Mouse (Mus musculus) Patski (cell line): Measurements from ENCODE around the gene Gipc2. TPM values are rescaled to one million over a fixed set of nuclear protein-coding genes. Genes with fewer than 3 reads are reported as not detected.

ENCODE experiments used
- ATAC-seq: fragments of 100-300 bp; one replicate; pipeline ENCODE4 v1.8.0; 2021
- CTCF ChIA-PET: fragments of 350-600 bp; sonication (Branson Sonifier 250); formaldehyde crosslinking; loops from one replicate; lab custom pipeline; 2022; ENCODE audit warnings: inconsistent platforms; lab: Charles Lee
- POLR2A ChIA-PET: fragments of 350-600 bp; sonication (Branson Sonifier 250); formaldehyde crosslinking; loops from one replicate; lab custom pipeline; 2022; ENCODE audit warnings: antibody characterized with exemption, inconsistent platforms; lab: Charles Lee
- DNase-seq: peaks from one replicate; pipeline ENCODE4 v3.0.0-alpha.2; 2011; ENCODE audit warnings: low read depth, low spot score
- H3K27me3 ChIP-seq: fragments of 371-371 bp; one replicate; pipeline ENCODE4 v1.5.1; 2021
- CTCF ChIP-seq: fragments of 100-300 bp; IDR thresholded peaks from one replicate; pipeline ENCODE4 v1.5.1; 2021
- in situ Hi-C: fragments of 300-500 bp; cut with MboI; formaldehyde crosslinking; loops from 3 replicates; pipeline ENCODE4 v1.11.1; 2018; ENCODE audit warnings: low pct_unique_long_range_greater_than_20kb, mixed read lengths
- polyA plus RNA-seq: library from polyadenylated mRNA; unstranded; gene quantifications from one replicate; pipeline ENCODE4 v1.2.3, GENCODE M21; 2021

The Gipc2 gene
- polyA plus RNA-seq, 1 experiment from 2014 or later = 0.21 TPM

GRCm38 (mm10) chr3:152046895-152047294 lies 119.1 kb downstream of the Gipc2 start:
- ATAC-seq (no peak), DNase-seq (no peak)
- peaks cover 8% of the 10 kb centered on the region for H3K27me3 ChIP-seq
- CTCF ChIA-PET = interaction anchor here (1.0 kb wide), 1 partner anchor 42 kb away, joined by 3 read pairs; no protein-coding TSS in a partner anchor
- POLR2A ChIA-PET = no interaction called here
- no peak for TF ChIP-seq CTCF
- in situ Hi-C loops = no loop called here

Other genes with a start within 250 kb of the Gipc2 start
- 85.0 TPM for gene Dnajb4, start 44.1 kb upstream of the Gipc2 start, polyA plus RNA-seq
- gene Fubp1, start 44.2 kb upstream of the Gipc2 start, polyA plus RNA-seq = 102 TPM
- gene Nexn, start 100.1 kb upstream of the Gipc2 start, polyA plus RNA-seq = 20.6 TPM
- 12.0 TPM for gene Miga1, start 174.2 kb upstream of the Gipc2 start, polyA plus RNA-seq
- gene Usp33, start 180.2 kb upstream of the Gipc2 start, polyA plus RNA-seq = 90.3 TPM
- 63.4 TPM for gene Zzz3, start 229.2 kb upstream of the Gipc2 start, polyA plus RNA-seq